Mouse (Mus musculus) erythroid progenitor cell, adult 5-6 weeks (primary cell): ENCODE measurements around the gene Tfeb. TPM values are rescaled to one million over a fixed set of nuclear protein-coding genes. Genes with fewer than 3 reads are reported as not detected.

Source experiments
- ATAC-seq: replicated peaks from 2 replicates; pipeline ENCODE4 v1.8.0; 2016; ENCODE audit warnings: moderate number of reproducible peaks, mild to moderate bottlenecking, moderate TSS enrichment, inconsistent platforms; ENCODE audit not compliant: poor library complexity, low FRiP score, severe bottlenecking
- total RNA-seq, 2 experiments: library from RNA; stranded (forward) in 1 of 2; stranded (reverse) in 1 of 2; fragments of 150-400 nt in 1 of 2; fragments of 186-747, 209-891 nt in 1 of 2; gene quantifications; 2 replicates each; pipeline versions ENCODE4 v1.2.3 to v1.2.4; 2015 to 2017; ENCODE audit warnings: low replicate concordance in 2 of 2

Gene Tfeb
- total RNA-seq, 2 experiments from 2014 or later, result 0.23 to 13.0 TPM

GRCm38 (mm10) chr17:47710036-47710435 lies 26.8 kb upstream of the Tfeb start:
- ATAC-seq, result no peak

- no peak for ATAC-seq
Observed at GRCm38 (mm10) chr17:47711883-47712282, 24.9 kb upstream of the Tfeb start.

GRCm38 (mm10) chr17:47712889-47713571 lies 23.8 kb upstream of the Tfeb start:
- ATAC-seq, result no peak

GRCm38 (mm10) chr17:47715037-47715436 lies 21.8 kb upstream of the Tfeb start:
- no peak for ATAC-seq

- no peak for ATAC-seq
Observed at GRCm38 (mm10) chr17:47721183-47721582, 15.6 kb upstream of the Tfeb start.

GRCm38 (mm10) chr17:47726566-47726965 lies 10.3 kb upstream of the Tfeb start, which contains the start of gene Pgc:
Gene Pgc (plus strand): TSS chr17:47726842.
- ATAC-seq, result no peak

GRCm38 (mm10) chr17:47730633-47731575 lies 5.9 kb upstream of the Tfeb start:
- no peak for ATAC-seq

GRCm38 (mm10) chr17:47735553-47736100 lies 1.2 kb upstream of the Tfeb start:
- no peak for ATAC-seq

GRCm38 (mm10) chr17:47737271-47738065 lies 638 bp downstream of the Tfeb start:
- ATAC-seq, result 0 out of 2 replicates have a peak, but pooled peaks have one; percentile 50

GRCm38 (mm10) chr17:47738066-47738878 lies 1.4 kb downstream of the Tfeb start:
- 0 out of 2 replicates have a peak, but pooled peaks have one; percentile 3 for ATAC-seq

- ATAC-seq, result no peak
Observed at GRCm38 (mm10) chr17:47738879-47739798, 2.3 kb downstream of the Tfeb start.

GRCm38 (mm10) chr17:47740186-47740585 lies 3.4 kb downstream of the Tfeb start:
- no peak for ATAC-seq

GRCm38 (mm10) chr17:47742991-47743734 lies 6.3 kb downstream of the Tfeb start:
- no peak for ATAC-seq

GRCm38 (mm10) chr17:47744086-47744485 lies 7.3 kb downstream of the Tfeb start:
- no peak for ATAC-seq

- no peak for ATAC-seq
Observed at GRCm38 (mm10) chr17:47744746-47745368, 8.0 kb downstream of the Tfeb start.

GRCm38 (mm10) chr17:47748791-47749553 lies 12.1 kb downstream of the Tfeb start:
- 0 out of 2 replicates have a peak, but pooled peaks have one; percentile 25 for ATAC-seq
